Mouse (Mus musculus) left cerebral cortex, postnatal 14 days (tissue): ENCODE results near the gene Pip4k2a. TPM values are rescaled to one million over a fixed set of nuclear protein-coding genes. Genes with fewer than 3 reads are reported as not detected.

Experiments used
- DNase-seq, 2 experiments: peaks; one replicate each; pipeline ENCODE4 v3.0.0; 2021 to 2022; ENCODE audit warnings: low spot score in 2 of 2, mixed read lengths in 1 of 2
- intact Hi-C: fragments of 180-260 bp; cut with DNase I; formaldehyde crosslinking; loops from one replicate; pipeline ENCODE4 v1.15.1; 2025
- total RNA-seq, 2 experiments: library from RNA; stranded (reverse); gene quantifications; 2 replicates each; pipeline ENCODE4 v1.2.3; 2021

The Pip4k2a gene
- total RNA-seq, 2 experiments from 2014 or later = 40.9 to 41.0 TPM

- DNase-seq = peak in 1 of 2 experiments; percentile 18
- intact Hi-C loops = no loop called here
Measured at GRCm38 (mm10) chr2:18984095-18984847, 13.7 kb downstream of the Pip4k2a start.

DNA sequence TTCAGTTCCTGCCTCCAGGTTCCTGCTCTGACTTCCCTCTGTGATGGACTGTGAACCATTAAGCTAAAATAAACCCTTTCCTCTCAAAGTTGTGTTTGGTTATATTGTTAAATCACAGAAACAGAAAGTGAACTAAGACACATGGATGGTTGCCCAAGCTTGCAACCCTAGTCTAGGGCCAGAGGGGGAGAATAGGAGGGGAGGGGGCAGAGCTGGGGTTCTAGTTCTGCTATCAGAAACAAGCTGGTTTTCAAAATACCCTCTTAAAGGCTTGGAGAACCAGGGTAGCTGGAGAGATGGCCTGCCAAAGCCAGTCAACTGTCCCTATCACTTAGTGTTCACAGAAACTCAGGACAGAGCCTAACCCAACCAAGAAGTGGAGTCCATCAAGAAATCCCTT is 14.4 kb downstream of the Pip4k2a start:
- intact Hi-C loops = no loop called here
- DNase-seq = no peak

GRCm38 (mm10) chr2:18982581-18982980 is 15.3 kb downstream of the Pip4k2a start:
- intact Hi-C loops = no loop called here
- DNase-seq = no peak

- intact Hi-C loops = no loop called here
- DNase-seq = peak in 1 of 2 experiments; percentile 16
Measured at GRCm38 (mm10) chr2:18979675-18980074, 18.3 kb downstream of the Pip4k2a start.

GRCm38 (mm10) chr2:18979046-18979445 is 18.9 kb downstream of the Pip4k2a start:
- no peak for DNase-seq
- intact Hi-C loops = no loop called here

DNA sequence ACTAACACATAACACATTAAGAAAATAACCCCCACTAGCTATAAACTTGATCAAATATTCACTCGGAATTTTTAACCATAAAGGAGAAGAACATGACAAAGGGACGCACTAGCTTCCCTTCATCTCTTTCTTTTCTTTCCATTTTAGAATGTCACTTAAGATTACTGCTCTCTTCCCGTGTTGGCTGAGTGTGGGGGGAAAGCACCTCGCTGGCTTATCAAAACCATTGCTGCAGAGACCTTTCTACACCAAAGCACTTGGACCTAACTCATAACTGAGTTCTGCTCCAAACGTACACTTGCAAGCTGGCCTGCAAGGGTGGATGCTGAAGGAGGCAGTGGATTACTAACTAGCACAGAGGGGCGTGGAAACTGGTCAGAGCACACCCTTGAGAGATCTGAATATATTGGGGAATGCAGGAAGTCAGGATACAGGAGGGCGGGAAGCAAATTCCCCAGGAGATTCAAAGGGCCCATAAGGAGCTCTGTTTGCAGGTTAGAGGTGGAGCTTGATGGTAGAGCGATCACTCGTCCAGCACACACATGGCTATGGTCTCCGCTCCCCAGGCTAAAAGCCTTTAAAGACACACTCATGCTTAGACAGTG is 20.6 kb downstream of the Pip4k2a start:
- no peak for DNase-seq
- intact Hi-C loops = no loop called here

DNA sequence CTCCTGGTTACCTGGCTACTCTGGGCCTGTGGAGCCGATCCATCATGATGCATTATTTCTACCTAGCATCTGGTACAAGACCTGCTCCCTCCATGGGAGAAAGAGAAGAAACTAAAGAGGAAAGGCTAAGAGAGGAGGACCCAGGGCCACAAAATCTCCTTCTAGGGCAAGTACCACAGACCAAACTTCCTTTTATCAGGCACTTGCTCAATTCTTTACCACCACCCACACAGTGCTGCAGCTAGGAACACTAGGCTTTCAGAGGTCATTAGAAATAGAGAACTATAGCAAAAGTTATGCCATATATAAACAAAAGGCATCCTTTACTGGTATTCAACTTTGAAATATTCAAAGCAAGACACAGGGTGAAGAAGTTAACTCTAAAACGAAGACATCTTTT is 21.8 kb downstream of the Pip4k2a start:
- no peak for DNase-seq
- intact Hi-C loops = no loop called here

DNA sequence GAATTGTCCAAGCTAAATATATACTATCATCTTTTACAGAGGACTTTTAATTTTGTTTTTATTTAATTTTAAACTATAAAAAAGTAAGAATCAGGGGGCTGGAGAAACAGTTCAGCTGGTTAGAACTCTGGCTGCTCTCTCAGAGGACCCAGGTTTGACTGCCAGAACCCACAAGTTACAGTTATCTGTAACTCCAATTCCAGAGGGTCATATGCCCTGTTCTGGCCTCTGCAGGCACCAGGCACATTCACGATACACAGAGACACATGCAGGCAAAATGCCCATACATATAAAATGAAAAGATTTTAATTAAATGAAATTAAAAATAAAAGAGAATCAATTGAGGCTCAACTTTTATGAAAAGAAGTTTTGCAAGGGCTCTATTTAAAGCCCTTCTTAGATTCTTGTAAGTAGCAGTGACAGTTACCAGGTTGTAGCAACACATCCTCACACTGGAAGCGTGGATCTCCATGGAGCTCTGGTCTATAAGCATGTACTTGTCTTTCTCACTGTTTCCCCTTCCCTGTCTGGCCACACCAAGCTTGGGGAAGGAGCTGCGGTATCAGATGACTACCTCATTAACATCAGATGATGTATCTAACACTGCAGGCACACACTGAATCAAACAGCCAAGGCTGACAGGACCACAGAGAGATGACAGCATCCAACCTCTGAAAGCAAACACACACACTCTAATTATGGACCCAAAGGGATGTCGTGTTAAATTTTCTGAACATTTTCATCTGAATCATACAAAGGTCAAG is 22.9 kb downstream of the Pip4k2a start:
- intact Hi-C loops = no loop called here
- DNase-seq = no peak

DNA sequence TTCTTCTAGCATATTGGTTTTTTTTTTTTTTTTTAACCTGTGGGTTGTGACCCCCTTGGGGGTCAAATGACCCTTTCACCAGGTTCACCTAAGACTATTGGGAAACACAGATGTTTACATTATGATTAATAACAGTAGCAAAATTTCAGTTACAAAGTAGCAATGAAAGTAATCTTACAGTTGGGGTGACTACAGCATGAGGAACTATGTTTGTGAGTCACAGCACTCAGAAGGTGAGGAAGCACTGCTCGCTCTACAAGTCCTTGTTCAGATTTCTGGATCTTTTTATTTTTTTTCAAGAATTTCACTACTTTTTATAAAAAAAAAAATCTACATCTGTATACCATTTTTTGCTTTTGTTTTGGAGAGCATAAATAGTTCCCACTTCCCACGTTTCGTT is 26.4 kb downstream of the Pip4k2a start:
- intact Hi-C loops = no loop called here
- no peak for DNase-seq

DNA sequence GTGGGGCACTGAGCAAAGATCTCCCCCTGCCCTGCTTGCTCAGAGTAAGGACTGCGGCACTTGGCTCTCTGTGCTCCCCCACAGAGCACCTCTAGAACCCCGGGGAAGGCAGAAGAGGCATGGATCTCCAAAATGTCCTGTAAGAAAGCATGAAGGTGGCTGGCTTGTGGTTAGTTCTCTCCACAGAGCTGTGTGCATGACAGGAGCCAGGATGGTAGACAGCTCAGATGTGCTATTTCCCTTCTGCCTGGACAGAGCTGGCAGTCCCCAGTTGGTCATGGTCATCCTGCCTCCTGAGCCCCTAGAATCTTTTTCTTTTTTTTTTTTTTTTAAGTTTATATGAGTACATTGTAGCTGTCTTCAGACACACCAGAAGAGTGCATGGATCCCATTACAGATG is 27.5 kb downstream of the Pip4k2a start:
- intact Hi-C loops = no loop called here
- no peak for DNase-seq

GRCm38 (mm10) chr2:18969066-18969681 is 28.8 kb downstream of the Pip4k2a start:
- intact Hi-C loops = no loop called here
- DNase-seq = no peak

DNA sequence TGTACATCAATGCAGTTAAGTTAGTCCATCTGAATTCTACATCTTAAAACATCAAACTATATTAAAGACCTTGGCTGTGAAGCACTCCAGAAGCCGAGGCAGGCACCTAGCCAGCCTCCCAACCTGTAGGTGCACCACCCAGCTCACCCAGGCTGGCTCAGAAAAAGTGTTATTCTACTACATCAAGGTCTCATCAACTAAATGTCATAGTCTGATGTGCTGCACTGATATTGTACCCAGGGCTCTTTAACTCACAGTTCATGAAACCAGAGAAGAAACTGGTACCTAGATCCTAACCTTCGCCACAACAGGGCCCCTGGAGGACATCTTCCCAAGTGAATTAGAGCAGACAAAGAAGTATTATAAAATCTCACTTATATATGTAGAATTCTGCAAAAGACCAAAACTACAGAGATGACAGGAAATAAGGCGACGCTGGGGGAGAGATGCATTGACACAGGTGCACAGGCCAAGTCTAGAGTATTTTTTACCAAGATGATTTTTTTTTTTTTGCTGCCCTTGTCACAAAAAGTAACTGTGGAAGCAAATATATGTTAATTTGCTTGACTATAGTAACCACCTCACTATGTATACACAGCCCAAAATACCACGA is 30.4 kb downstream of the Pip4k2a start:
- intact Hi-C loops = no loop called here
- DNase-seq = no peak

DNA sequence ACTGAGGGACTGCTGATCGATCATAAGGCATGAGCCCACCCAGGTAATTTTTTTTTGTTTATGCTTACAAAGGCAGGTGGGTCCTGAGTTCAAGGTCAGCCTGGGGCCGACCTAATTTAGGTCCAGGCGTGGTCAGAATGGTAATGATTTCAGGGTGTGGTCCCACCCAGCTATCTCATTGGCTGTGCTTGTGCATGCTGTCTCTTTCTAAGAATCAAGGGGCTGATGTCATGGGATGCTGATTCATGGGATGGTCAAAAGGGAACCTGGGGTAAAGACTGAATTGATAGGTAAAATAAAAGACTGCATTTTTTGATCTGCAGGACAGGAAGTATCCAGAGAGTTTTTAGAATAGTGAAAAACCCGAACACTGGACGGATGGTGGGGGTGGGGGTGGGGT is 31.4 kb downstream of the Pip4k2a start:
- intact Hi-C loops = no loop called here
- DNase-seq = no peak

GRCm38 (mm10) chr2:18965950-18966349 is 32.0 kb downstream of the Pip4k2a start:
- intact Hi-C loops = no loop called here
- no peak for DNase-seq

GRCm38 (mm10) chr2:18965108-18965507 is 32.8 kb downstream of the Pip4k2a start:
- DNase-seq = no peak
- intact Hi-C loops = no loop called here

GRCm38 (mm10) chr2:18963286-18964040 is 34.5 kb downstream of the Pip4k2a start:
- intact Hi-C loops = no loop called here
- DNase-seq = no peak

- DNase-seq = no peak
- intact Hi-C loops = no loop called here
Measured at GRCm38 (mm10) chr2:18962502-18962901, 35.4 kb downstream of the Pip4k2a start.

DNA sequence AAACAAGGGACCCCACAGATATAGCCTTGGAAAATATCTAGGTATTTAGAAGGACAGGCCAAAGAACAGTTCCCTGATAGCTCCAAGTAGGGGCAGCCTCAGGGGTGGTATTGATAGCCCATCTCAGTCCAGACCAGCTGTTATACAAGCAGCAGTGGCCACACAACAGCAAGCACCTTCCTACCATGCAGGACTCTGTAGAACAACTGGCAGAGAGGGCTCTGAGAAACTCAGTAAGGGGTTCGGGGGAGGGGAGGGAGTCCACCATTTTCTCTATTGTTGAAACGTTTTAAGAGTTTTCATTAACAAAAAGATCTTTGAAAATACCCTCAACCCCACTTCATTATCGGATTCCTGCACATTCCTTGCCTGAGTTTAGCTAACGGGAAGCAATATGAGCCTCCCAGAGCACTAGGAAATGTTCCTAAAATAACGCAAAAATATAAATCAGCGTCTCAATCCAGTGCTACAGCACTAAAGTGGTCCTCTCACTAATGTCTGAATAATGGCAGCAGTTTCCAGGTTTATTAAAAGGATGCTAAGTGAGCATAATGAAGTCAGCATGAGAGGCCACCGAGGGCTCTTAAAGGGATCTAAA is 37.5 kb downstream of the Pip4k2a start:
- intact Hi-C loops = no loop called here
- no peak for DNase-seq

DNA sequence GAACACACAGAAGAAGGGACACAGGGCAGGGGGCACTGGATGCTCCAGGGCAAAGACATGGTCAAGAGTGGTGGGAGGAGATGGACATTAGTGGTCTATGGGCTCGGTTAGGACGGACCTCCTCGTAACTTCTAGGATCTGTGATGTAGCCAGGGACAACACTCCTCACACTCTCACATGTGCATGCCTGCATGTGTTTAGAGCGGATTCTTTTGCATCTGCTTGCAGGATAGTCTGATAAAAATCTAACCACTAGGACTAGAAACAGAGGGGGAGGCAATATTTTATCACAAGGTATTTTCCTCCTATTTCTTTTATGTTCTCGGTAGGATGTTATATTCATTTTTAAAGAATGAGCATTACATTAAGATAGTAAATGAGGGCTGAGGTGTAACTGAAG is 38.4 kb downstream of the Pip4k2a start:
- intact Hi-C loops = no loop called here

More for the DNA sequence above, 38.4 kb downstream of the Pip4k2a start:
- no peak for DNase-seq
